Mouse (Mus musculus): ENCODE measurements around the gene Cnnm2. TPM values are rescaled to one million over a fixed set of nuclear protein-coding genes. Genes with fewer than 3 reads are reported as not detected.

The Cnnm2 gene
- 4.0 TPM for polyA plus RNA-seq (2014; fragmentation: Illumina TruSeq; extraction: RNeasy Lipid Tissue Mini Kit (QIAGEN cat#74804); ENCODE audit: insufficient read depth, low read depth, low replicate concordance)

DNA sequence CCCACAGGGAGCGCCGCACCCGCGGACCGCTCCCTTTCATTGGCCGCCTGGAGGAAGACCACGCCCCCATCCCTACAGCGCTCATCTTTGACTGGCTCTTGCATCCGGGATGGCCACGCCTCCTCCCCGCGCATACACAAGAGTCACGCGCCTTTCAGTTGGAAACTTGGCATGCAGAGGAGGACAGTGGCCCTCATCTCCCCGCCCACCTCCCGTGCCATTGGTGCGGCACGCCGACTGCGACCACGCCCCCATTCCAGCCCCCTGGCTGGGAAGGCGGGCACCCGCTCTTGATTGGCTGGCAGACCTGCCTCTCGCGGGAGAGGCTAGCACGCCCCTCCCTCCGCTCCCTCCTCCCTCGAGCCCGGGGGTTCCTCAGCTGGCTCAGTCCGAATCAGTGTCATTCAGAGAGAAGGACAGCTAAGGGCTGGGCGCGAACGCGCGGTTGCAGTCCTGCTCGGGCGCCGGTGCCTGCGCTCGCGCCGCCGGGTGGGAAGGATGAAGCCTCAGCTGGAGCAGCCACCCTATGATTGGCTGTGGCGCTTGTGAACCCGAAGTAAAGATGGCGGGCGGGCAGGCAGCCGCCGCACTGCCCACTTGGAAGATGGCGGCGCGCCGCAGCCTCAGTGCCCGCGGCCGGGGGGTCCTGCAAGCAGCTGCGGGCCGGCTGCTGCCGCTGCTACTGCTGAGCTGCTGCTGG, at the start of gene Cnnm2:
TSS of gene Cnnm2 (plus strand) at position 350 of the 700 bp plus-strand sequence.

Other genes with a start within 250 kb of the Cnnm2 start
- gene Arl3, start 188.4 kb upstream of the Cnnm2 start, polyA plus RNA-seq (2014; fragmentation: Illumina TruSeq; extraction: RNeasy Lipid Tissue Mini Kit (QIAGEN cat#74804); ENCODE audit: insufficient read depth, low read depth, low replicate concordance), result 95.5 TPM
- 7.6 TPM for gene Sfxn2, start 188.2 kb upstream of the Cnnm2 start, polyA plus RNA-seq (2014; fragmentation: Illumina TruSeq; extraction: RNeasy Lipid Tissue Mini Kit (QIAGEN cat#74804); ENCODE audit: insufficient read depth, low read depth, low replicate concordance)
- gene Wbp1l, start 162.5 kb upstream of the Cnnm2 start, polyA plus RNA-seq (2014; fragmentation: Illumina TruSeq; extraction: RNeasy Lipid Tissue Mini Kit (QIAGEN cat#74804); ENCODE audit: insufficient read depth, low read depth, low replicate concordance), result 31.1 TPM
- gene Cyp17a1, start 88.4 kb upstream of the Cnnm2 start, polyA plus RNA-seq (2014; fragmentation: Illumina TruSeq; extraction: RNeasy Lipid Tissue Mini Kit (QIAGEN cat#74804); ENCODE audit: insufficient read depth, low read depth, low replicate concordance), result not detected
- 5.6 TPM for gene Borcs7, start 71.7 kb upstream of the Cnnm2 start, polyA plus RNA-seq (2014; fragmentation: Illumina TruSeq; extraction: RNeasy Lipid Tissue Mini Kit (QIAGEN cat#74804); ENCODE audit: insufficient read depth, low read depth, low replicate concordance)
- gene As3mt, start 54.1 kb upstream of the Cnnm2 start, polyA plus RNA-seq (2014; fragmentation: Illumina TruSeq; extraction: RNeasy Lipid Tissue Mini Kit (QIAGEN cat#74804); ENCODE audit: insufficient read depth, low read depth, low replicate concordance), result 20.1 TPM

Data from lung, adult 10 weeks (tissue).